Mouse (Mus musculus) megakaryocyte, embryonic 14.5 days (primary cell): ENCODE measurements around the gene Tdrd1.

Experiments
- FLI1 ChIP-seq: IDR thresholded peaks from 2 replicates; pipeline ENCODE4 v1.6.1; 2012; ENCODE audit warnings: low read length, inconsistent platforms, mixed read lengths
- GATA1 ChIP-seq: IDR thresholded peaks from 3 replicates; pipeline ENCODE4 v1.6.1; 2012; ENCODE audit warnings: mixed read lengths, low read length, inconsistent platforms, borderline replicate concordance

DNA sequence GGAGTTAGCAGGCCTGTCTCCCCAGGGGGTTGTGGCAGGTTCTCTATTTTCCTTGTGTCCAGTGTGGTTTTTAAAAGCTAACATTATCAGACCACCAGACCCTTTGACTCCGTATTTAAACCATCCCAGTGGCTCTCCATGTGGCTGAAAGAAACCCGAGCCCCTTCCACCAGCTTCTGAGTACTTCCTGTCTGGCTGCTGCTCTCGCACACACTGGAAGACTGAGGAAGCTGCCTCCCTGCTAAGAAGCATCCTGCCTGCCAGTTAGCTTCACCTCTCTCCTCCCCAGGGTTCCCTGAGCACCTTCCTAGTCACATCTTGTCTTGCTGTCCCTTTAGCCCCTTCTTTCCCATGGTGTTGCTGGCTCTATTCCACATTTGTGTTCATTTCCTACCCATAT is 81.8 kb downstream of the Tdrd1 start:
- TF ChIP-seq GATA1 (no peak), FLI1 (no peak)
